Mouse (Mus musculus) bone marrow macrophage, adult 2 months (primary cell): ENCODE data around the gene 9930104L06Rik.

Experiments
- CTCF ChIP-seq: IDR thresholded peaks from 2 replicates; pipeline ENCODE4 v1.5.1; 2012; ENCODE audit warnings: low read depth, mild to moderate bottlenecking, low read length, moderate library complexity
- POLR2A ChIP-seq: IDR thresholded peaks from 2 replicates; pipeline ENCODE4 v1.6.1; 2012; ENCODE audit warnings: mild to moderate bottlenecking, low read depth, low read length, borderline replicate concordance

GRCm38 (mm10) chr4:124984871-124985670 is 48.2 kb downstream of the 9930104L06Rik start:
- TF ChIP-seq CTCF (no peak), POLR2A (no peak)
